ENCODE assay signal across 31 mouse cellular contexts in the genomic region with DNA sequence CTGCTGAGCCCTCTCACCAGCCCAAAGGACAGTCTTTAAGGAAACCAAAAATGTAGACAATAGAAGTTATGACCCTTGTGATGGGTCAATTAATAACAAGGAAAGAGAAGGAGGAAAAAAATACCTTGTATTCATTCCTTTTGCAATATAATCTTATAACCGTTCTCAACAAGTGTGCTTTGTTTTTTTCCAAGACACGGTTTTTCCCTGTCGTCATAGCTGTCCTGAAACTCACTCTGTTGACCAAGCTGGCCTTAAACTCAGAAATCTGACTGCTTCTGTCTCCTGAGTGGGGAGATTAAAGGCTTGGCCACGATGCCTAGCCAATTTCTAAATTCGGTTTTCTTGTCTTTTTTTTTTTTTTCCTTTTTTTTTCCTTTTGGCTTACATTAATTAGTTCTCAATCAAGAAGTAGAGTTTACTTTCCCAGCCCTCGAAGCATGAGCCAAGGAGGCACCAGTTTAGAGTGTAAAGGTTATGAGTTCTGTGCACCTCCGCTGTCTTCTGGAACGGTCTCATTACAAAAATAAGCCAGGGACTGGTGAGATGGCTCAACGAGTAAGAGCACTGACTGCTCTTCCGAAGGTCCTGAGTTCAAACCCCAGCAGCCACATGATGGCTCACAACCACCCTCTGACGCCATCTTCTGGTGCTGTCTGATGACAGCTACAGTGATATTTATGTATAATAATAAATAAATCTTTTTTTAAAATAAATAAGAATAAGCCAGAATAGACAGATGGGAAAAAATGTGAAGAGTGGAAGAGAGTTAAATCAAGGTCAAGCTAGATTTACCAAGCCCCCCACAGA.
"Had no signal": no experiment of that assay in that cellular context is flagged by ENCODE, and none has a peak within 500 bp of the region (broad histone marks: within the 10 kb centered on the region; RNA-seq: fewer than 3 reads in every experiment).

No protein-coding gene starts in this region.

- DNase-seq: left cerebral cortex, postnatal 4 days; liver; liver, embryonic 13.5 days; liver, postnatal 0 days; lung, adult 18-20 months; lung, adult 2 months; lung, embryonic 14.5 days; lung, postnatal 10 days; lung, postnatal 14 days; lung, postnatal 36 days; lung, postnatal 4 days; midbrain, embryonic 14.5 days had no signal

- H3K27me3 ChIP-seq: limb, embryonic 12.5 days; limb, embryonic 13.5 days; limb, embryonic 15.5 days; liver, embryonic 13.5 days; liver, embryonic 15.5 days; lung, embryonic 15.5 days; midbrain, embryonic 12.5 days; midbrain, embryonic 13.5 days; midbrain, embryonic 15.5 days; neural tube, embryonic 12.5 days; neural tube, embryonic 13.5 days had no signal

- H3K4me2 ChIP-seq: limb, embryonic 12.5 days; limb, embryonic 13.5 days; limb, embryonic 15.5 days; liver, embryonic 11.5 days; liver, embryonic 12.5 days; liver, embryonic 13.5 days; liver, embryonic 15.5 days; lung, embryonic 14.5 days; lung, embryonic 15.5 days; midbrain, embryonic 11.5 days; midbrain, embryonic 12.5 days; midbrain, embryonic 13.5 days; midbrain, embryonic 15.5 days; neural tube, embryonic 12.5 days; neural tube, embryonic 13.5 days had no signal

- H3K9ac ChIP-seq: limb, embryonic 12.5 days; limb, embryonic 13.5 days; limb, embryonic 15.5 days; liver, embryonic 12.5 days; liver, embryonic 13.5 days; liver, embryonic 14.5 days; liver, embryonic 15.5 days; liver, postnatal 0 days; lung, embryonic 14.5 days; lung, embryonic 15.5 days; midbrain, embryonic 12.5 days; midbrain, embryonic 13.5 days; midbrain, embryonic 15.5 days; neural tube, embryonic 12.5 days; neural tube, embryonic 13.5 days had no signal

- H3K9me3 ChIP-seq: limb, embryonic 10.5 days; limb, embryonic 12.5 days; limb, embryonic 13.5 days; limb, embryonic 15.5 days; liver, embryonic 12.5 days; liver, embryonic 13.5 days; liver, embryonic 15.5 days; lung, embryonic 15.5 days; megakaryocyte, embryonic 14.5 days; midbrain, embryonic 10.5 days; midbrain, embryonic 12.5 days; midbrain, embryonic 13.5 days; midbrain, embryonic 15.5 days; neural tube, embryonic 12.5 days; neural tube, embryonic 13.5 days had no signal

- H3K4me3 ChIP-seq: limb, embryonic 10.5 days; limb, embryonic 12.5 days; limb, embryonic 13.5 days; limb, embryonic 15.5 days; liver, embryonic 12.5 days; liver, embryonic 13.5 days; liver, embryonic 15.5 days; lung, embryonic 15.5 days; megakaryocyte, embryonic 14.5 days; midbrain, embryonic 10.5 days; midbrain, embryonic 12.5 days; midbrain, embryonic 13.5 days; midbrain, embryonic 15.5 days; myocyte; neural tube, embryonic 12.5 days; neural tube, embryonic 13.5 days had no signal

- H3K36me3 ChIP-seq: limb, embryonic 10.5 days; limb, embryonic 12.5 days; limb, embryonic 13.5 days; limb, embryonic 15.5 days; liver, embryonic 12.5 days; liver, embryonic 13.5 days; liver, embryonic 15.5 days; lung, embryonic 15.5 days; midbrain, embryonic 10.5 days; midbrain, embryonic 12.5 days; midbrain, embryonic 13.5 days; midbrain, embryonic 15.5 days; neural tube, embryonic 12.5 days; neural tube, embryonic 13.5 days had no signal

- H3K27ac ChIP-seq: limb, embryonic 10.5 days; limb, embryonic 12.5 days; limb, embryonic 13.5 days; limb, embryonic 15.5 days; liver, embryonic 12.5 days; liver, embryonic 13.5 days; liver, embryonic 14.5 days; liver, embryonic 15.5 days; lung, embryonic 15.5 days; macrophage; midbrain, embryonic 10.5 days; midbrain, embryonic 12.5 days; midbrain, embryonic 13.5 days; midbrain, embryonic 15.5 days; neural tube, embryonic 12.5 days; neural tube, embryonic 13.5 days had no signal

- H3K4me1 ChIP-seq: liver, embryonic 12.5 days; liver, embryonic 13.5 days; liver, embryonic 15.5 days; lung, embryonic 15.5 days; midbrain, embryonic 10.5 days; midbrain, embryonic 12.5 days; midbrain, embryonic 13.5 days; midbrain, embryonic 15.5 days; neural tube, embryonic 12.5 days; neural tube, embryonic 13.5 days had no signal
